12 mouse cellular contexts compared by ENCODE assay signal in the genomic region with DNA sequence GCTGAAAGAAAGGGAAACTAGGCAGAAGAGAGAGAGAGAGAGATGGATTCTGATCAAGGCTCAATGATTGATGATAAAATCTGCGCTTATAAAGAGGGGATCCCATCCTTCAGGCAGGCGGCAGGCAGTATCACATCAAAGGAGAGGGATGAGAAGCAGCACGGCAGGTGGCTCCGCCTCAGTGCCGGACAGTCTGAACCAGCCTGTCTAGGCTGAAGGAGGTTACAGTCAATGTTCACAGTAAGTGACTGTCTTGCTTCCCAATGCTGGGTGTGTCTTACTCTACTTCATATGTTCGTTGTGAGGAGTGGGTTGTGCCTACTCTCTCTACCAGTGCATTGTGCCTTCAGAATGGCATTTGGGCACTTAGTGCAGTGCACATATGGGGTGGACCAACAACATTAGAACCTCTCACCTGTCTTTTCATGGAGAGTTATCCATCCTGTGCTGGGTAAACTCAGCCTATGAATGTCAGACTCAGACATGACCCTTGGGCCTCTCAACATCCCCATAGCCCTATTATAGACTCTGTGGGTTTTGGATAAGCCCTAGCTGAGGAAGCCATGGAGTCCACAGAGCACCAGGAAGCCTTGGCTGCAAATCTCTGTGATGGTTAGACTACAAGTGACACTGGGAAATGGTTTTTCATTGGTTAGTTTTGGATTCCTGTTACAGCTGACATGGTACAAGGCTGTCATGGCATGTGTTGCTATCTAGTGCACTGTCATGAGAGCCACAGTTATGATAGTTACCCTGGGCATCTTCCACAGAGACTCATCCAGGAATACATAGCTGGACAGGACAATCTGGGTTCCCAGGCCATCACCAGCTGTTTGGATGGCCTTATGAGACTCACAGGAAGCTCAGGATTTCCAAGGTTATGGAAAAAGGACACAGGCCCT. TPM values are rescaled to one million over a fixed set of nuclear protein-coding genes. Genes with fewer than 3 reads are reported as not detected.
DNase-seq lines count a peak whose midpoint lies in the region; ATAC-seq and TF ChIP-seq lines count a peak whose summit lies in the region.
"Had no signal": no experiment of that assay in that cellular context is flagged by ENCODE, and none has a peak within 500 bp of the region (broad histone marks: within the 10 kb centered on the region; RNA-seq: fewer than 3 reads in every experiment).

No protein-coding gene starts in this region.

- H3K9me3 ChIP-seq in intestine, embryonic 15.5 days: no peaks in the 10 kb centered on the region
- no peaks in the 10 kb centered on the region for H3K9me3 ChIP-seq in intestine, postnatal 0 days (ENCODE audit: control insufficient read depth)
- no peaks in the 10 kb centered on the region for H3K9me3 ChIP-seq in hindbrain, embryonic 12.5 days (replicated peaks)
- 0 out of 2 replicates have a peak, but pooled peaks cover 4% of the 10 kb centered on the region for H3K9me3 ChIP-seq in midbrain, embryonic 16.5 days (replicated peaks; ENCODE audit: control insufficient read depth, low read length, poor library complexity, severe bottlenecking)
- H3K9me3 ChIP-seq: G1E; liver, embryonic 13.5 days had no signal

- ATAC-seq in intestine, embryonic 15.5 days: peak; percentile 15; the same call in 1 of the 2 replicates
- no peak for ATAC-seq in intestine, postnatal 0 days
- ATAC-seq in hindbrain, embryonic 12.5 days (ENCODE audit: low FRiP score): peak; percentile 61; the same call in 1 of the 2 replicates
- ATAC-seq in midbrain, embryonic 16.5 days: peak; percentile 55

- H3K27ac ChIP-seq in intestine, embryonic 15.5 days: no peak overlapping the region
- H3K27ac ChIP-seq in intestine, postnatal 0 days (ENCODE audit: low read depth, low read length): no peak overlapping the region
- H3K27ac ChIP-seq in hindbrain, embryonic 12.5 days: no peak overlapping the region
- no peak overlapping the region for H3K27ac ChIP-seq in midbrain, embryonic 16.5 days (ENCODE audit: low read length)
- H3K27ac ChIP-seq: liver, embryonic 13.5 days had no signal

- peak; percentile 13 for DNase-seq in embryo, embryonic 9.5 days (ENCODE audit: extremely low spot score)
- DNase-seq in ovary, postnatal 36 days (ENCODE audit: low spot score): no peak
- no peak for DNase-seq in natural killer cell, adult 2 months (ENCODE audit: low spot score in 2 of 2)
- DNase-seq in lung, adult 18-20 months: no peak
- DNase-seq: liver, embryonic 13.5 days had no signal

- no peak overlapping the region for H3K4me2 ChIP-seq in intestine, embryonic 15.5 days (replicated peaks)
- H3K4me2 ChIP-seq in intestine, postnatal 0 days (replicated peaks; ENCODE audit: low read depth): no peak overlapping the region
- no peak overlapping the region for H3K4me2 ChIP-seq in hindbrain, embryonic 12.5 days (replicated peaks)
- H3K4me2 ChIP-seq in midbrain, embryonic 16.5 days (ENCODE audit: low read length): no peak overlapping the region
- H3K4me2 ChIP-seq: liver, embryonic 13.5 days had no signal

- H3K4me3 ChIP-seq in intestine, embryonic 15.5 days (replicated peaks): no peak overlapping the region
- H3K4me3 ChIP-seq in intestine, postnatal 0 days (ENCODE audit: low read depth, low read length): no peak overlapping the region
- H3K4me3 ChIP-seq in hindbrain, embryonic 12.5 days: no peak overlapping the region
- no peak overlapping the region for H3K4me3 ChIP-seq in midbrain, embryonic 16.5 days (ENCODE audit: low read depth, low read length)
- H3K4me3 ChIP-seq: liver, embryonic 13.5 days had no signal

- no peaks in the 10 kb centered on the region; the same call in 1 of the 2 replicates for H3K4me1 ChIP-seq in intestine, embryonic 15.5 days (replicated peaks)
- H3K4me1 ChIP-seq in intestine, postnatal 0 days (replicated peaks; ENCODE audit: control insufficient read depth, insufficient read depth, low read length): no peaks in the 10 kb centered on the region
- H3K4me1 ChIP-seq in hindbrain, embryonic 12.5 days: peaks cover 4% of the 10 kb centered on the region; the same call in 1 of the 2 replicates
- no peaks in the 10 kb centered on the region for H3K4me1 ChIP-seq in midbrain, embryonic 16.5 days (ENCODE audit: control insufficient read depth, insufficient read depth, low read length)
- H3K4me1 ChIP-seq: liver, embryonic 13.5 days had no signal

- TF ChIP-seq CTCF in intestine, postnatal 0 days (IDR thresholded peaks at IDR 0.05; ENCODE audit: low read depth): no peak

- H3K36me3 ChIP-seq in intestine, embryonic 15.5 days: no peaks in the 10 kb centered on the region
- H3K36me3 ChIP-seq in intestine, postnatal 0 days (ENCODE audit: control insufficient read depth, insufficient read depth): no peaks in the 10 kb centered on the region
- no peaks in the 10 kb centered on the region for H3K36me3 ChIP-seq in hindbrain, embryonic 12.5 days
- H3K36me3 ChIP-seq in midbrain, embryonic 16.5 days (ENCODE audit: control insufficient read depth, insufficient read depth, low read length): no peaks in the 10 kb centered on the region
- H3K36me3 ChIP-seq: G1E; liver, embryonic 13.5 days had no signal

- H3K9ac ChIP-seq in intestine, embryonic 15.5 days: no peak overlapping the region
- H3K9ac ChIP-seq in intestine, postnatal 0 days (ENCODE audit: low read depth, low read length): no peak overlapping the region
- H3K9ac ChIP-seq in hindbrain, embryonic 12.5 days: no peak overlapping the region
- no peak overlapping the region for H3K9ac ChIP-seq in midbrain, embryonic 16.5 days (ENCODE audit: low read depth, low read length)
- H3K9ac ChIP-seq: liver, embryonic 13.5 days had no signal

- peaks cover 13% of the 10 kb centered on the region for H3K27me3 ChIP-seq in intestine, embryonic 15.5 days (replicated peaks)
- 0 out of 2 replicates have a peak, but pooled peaks cover 6% of the 10 kb centered on the region for H3K27me3 ChIP-seq in intestine, postnatal 0 days (replicated peaks; ENCODE audit: control insufficient read depth, insufficient read depth, low read length)
- peaks cover 14% of the 10 kb centered on the region for H3K27me3 ChIP-seq in hindbrain, embryonic 12.5 days
- no peaks in the 10 kb centered on the region for H3K27me3 ChIP-seq in midbrain, embryonic 16.5 days (ENCODE audit: control insufficient read depth, insufficient read depth, low read depth, low read length)

- WGBS in intestine, embryonic 15.5 days: 24% methylated on average over 6 of the region's 6 CpGs
- WGBS in intestine, postnatal 0 days: 25% methylated on average over 6 of the region's 6 CpGs
- 14% methylated on average over 6 of the region's 6 CpGs for WGBS in hindbrain, embryonic 12.5 days
- WGBS in midbrain, embryonic 16.5 days: 11% methylated on average over 6 of the region's 6 CpGs

RNA-seq across cellular contexts. Expression of gene Psg22, which starts 31.4 kb away (rescaled TPM):
- polyA plus RNA-seq in intestine, embryonic 15.5 days (2015; fragmentation: Nextera tagmentation; extraction: Ambion mirVana): not detected in 2 replicates
- not detected in 2 replicates for polyA plus RNA-seq in intestine, postnatal 0 days (2015; fragmentation: Nextera tagmentation; extraction: Ambion mirVana)
- not detected in 2 replicates for polyA plus RNA-seq in hindbrain, embryonic 12.5 days (2016; fragmentation: Nextera tagmentation; extraction: Ambion mirVana)
- polyA plus RNA-seq in midbrain, embryonic 16.5 days (2015; fragmentation: Nextera tagmentation; extraction: Ambion mirVana): not detected in 2 replicates
- polyA plus RNA-seq: cortical plate, adult 2 months; G1E had no signal

RNA-seq across cellular contexts. Expression of gene Psg19, which starts 49.1 kb away (rescaled TPM):
- polyA plus RNA-seq in intestine, embryonic 15.5 days (2015; fragmentation: Nextera tagmentation; extraction: Ambion mirVana): not detected in 2 replicates
- not detected in 2 replicates for polyA plus RNA-seq in intestine, postnatal 0 days (2015; fragmentation: Nextera tagmentation; extraction: Ambion mirVana)
- polyA plus RNA-seq in hindbrain, embryonic 12.5 days (2016; fragmentation: Nextera tagmentation; extraction: Ambion mirVana): not detected in 2 replicates
- polyA plus RNA-seq in midbrain, embryonic 16.5 days (2015; fragmentation: Nextera tagmentation; extraction: Ambion mirVana): not detected in 2 replicates
- polyA plus RNA-seq: cortical plate, adult 2 months; G1E; heart, postnatal 0 days; liver, embryonic 13.5 days had no signal
